Mouse (Mus musculus) ES-E14 (cell line): Measurements from ENCODE around the gene Esrrg. TPM values are rescaled to one million over a fixed set of nuclear protein-coding genes. Genes with fewer than 3 reads are reported as not detected.

ENCODE experiments used
- DNase-seq: peaks from one replicate; pipeline ENCODE4 v3.0.0-alpha.2; 2013; ENCODE audit warnings: low read depth, low spot score
- H3K27ac ChIP-seq: 2 replicates; pipeline ENCODE4 v1.5.1; 2012; ENCODE audit warnings: low read depth, mild to moderate bottlenecking, low read length, moderate library complexity, mixed read lengths; ENCODE audit not compliant: poor library complexity, insufficient read depth, severe bottlenecking
- H3K36me3 ChIP-seq: 2 replicates; pipeline ENCODE4 v1.6.1; 2012; ENCODE audit warnings: mild to moderate bottlenecking, low read length, moderate library complexity, mixed read lengths; ENCODE audit not compliant: control insufficient read depth, poor library complexity, insufficient read depth, severe bottlenecking
- H3K4me1 ChIP-seq, 2 experiments: fragments of 150-350 bp in 1 of 2; sonication (generic) in 1 of 2; 2 replicates each; pipeline ENCODE4 v1.6.1; 2012; ENCODE audit warnings: low read length in 2 of 2, mild to moderate bottlenecking in 1 of 2, mixed read lengths in 1 of 2; ENCODE audit not compliant: control insufficient read depth in 2 of 2, insufficient read depth in 2 of 2, poor library complexity in 1 of 2
- H3K4me3 ChIP-seq, 2 experiments: fragments of 150-350 bp in 1 of 2; sonication (generic) in 1 of 2; 2 replicates each; pipeline ENCODE4 v1.5.1; 2012; ENCODE audit warnings: low read length in 2 of 2, low read depth in 1 of 2, mild to moderate bottlenecking in 1 of 2, mixed read lengths in 1 of 2; ENCODE audit not compliant: insufficient read depth in 1 of 2, poor library complexity in 1 of 2, severe bottlenecking in 1 of 2
- H3K9ac ChIP-seq: 2 replicates; pipeline ENCODE4 v1.6.1; 2012; ENCODE audit warnings: low read depth, mild to moderate bottlenecking, low read length, mixed read lengths; ENCODE audit not compliant: poor library complexity, insufficient read depth, severe bottlenecking
- H3K9me3 ChIP-seq: fragments of 150-350 bp; sonication (generic); 2 replicates; pipeline ENCODE4 v1.6.1; 2012; ENCODE audit warnings: low read depth, mild to moderate bottlenecking, low read length; ENCODE audit not compliant: control insufficient read depth, insufficient read depth
- CHD2 ChIP-seq: IDR thresholded peaks from 2 replicates; pipeline ENCODE4 v1.6.1; 2014; ENCODE audit warnings: mild to moderate bottlenecking, low read depth, low read length, inconsistent platforms
- HCFC1 ChIP-seq: IDR thresholded peaks from 2 replicates; pipeline ENCODE4 v1.6.1; 2012; ENCODE audit warnings: low read length, inconsistent platforms, borderline replicate concordance; ENCODE audit not compliant: insufficient read depth
- MAFK ChIP-seq: IDR thresholded peaks from 2 replicates; pipeline ENCODE4 v1.6.1; 2014; ENCODE audit warnings: mild to moderate bottlenecking, low read depth, low read length, inconsistent platforms; ENCODE audit not compliant: insufficient read depth
- ZC3H11A ChIP-seq: IDR thresholded peaks from 2 replicates; pipeline ENCODE4 v1.6.1; 2012; ENCODE audit warnings: low read depth, mild to moderate bottlenecking, inconsistent platforms, low read length, borderline replicate concordance
- ZNF384 ChIP-seq: IDR thresholded peaks from 2 replicates; pipeline ENCODE4 v1.6.1; 2012; ENCODE audit warnings: low read depth, low read length, inconsistent platforms
- in situ Hi-C, 2 experiments: fragments of 600-800 bp; cut with MboI; formaldehyde crosslinking; loops; one replicate each; pipeline ENCODE4 v1.15.1; 2025; ENCODE audit warnings: low sequenced_read_pairs in 2 of 2, inconsistent platforms in 1 of 2; ENCODE audit not compliant: unreplicated experiment in 2 of 2
- total RNA-seq: library from RNA; depleted of rRNA; stranded (reverse); fragments of 300-350 nt; gene quantifications from 2 replicates; pipeline ENCODE4 v1.2.3, GENCODE M21; 2012

Esrrg gene
- total RNA-seq, 1 experiment: 0.09 TPM

DNA sequence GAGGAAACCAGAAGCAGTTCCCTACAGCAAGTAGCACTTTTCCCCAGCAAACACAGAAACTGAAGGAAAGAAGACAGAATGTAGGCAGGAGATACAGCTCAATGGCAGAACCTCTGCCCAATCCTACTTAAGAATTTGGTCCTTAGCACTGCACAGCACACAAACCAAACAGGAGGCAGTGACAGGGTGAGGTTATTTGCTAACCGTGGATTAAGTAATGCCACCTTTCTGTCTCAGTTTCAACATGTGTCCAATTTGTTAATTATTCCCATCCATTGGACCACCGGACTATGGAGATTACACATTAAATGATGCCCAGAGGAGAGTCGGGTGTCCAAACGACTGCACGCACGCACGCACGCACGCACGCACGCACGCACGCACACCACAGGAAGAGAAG lies 146.9 kb downstream of the Esrrg start:
- H3K9me3 ChIP-seq: no peaks in the 10 kb centered on the region
- in situ Hi-C loops: no loop called here
- no peak for TF ChIP-seq ZNF384
- TF ChIP-seq ZC3H11A: no peak
- no peak for TF ChIP-seq MAFK
- no peak for TF ChIP-seq CHD2
- no peak for TF ChIP-seq HCFC1

DNA sequence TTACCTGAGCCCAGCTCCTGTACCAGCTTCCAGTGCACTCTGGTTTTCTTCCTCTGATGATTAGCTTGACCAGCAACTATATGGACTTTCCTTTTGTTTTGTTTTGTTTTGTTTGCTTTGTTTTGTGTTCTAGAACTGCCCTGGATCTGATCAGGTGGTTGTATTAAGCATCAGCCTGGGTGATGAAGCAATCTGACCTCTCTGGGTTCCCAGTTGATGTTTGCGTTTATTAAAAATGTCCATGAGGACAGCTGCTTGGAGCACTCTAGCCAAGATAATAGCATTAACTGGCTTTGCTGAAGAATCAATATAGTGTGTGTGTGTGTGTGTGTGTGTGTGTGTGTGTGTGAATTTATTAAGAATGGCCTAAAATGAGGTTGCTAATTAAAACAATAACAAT lies 149.4 kb downstream of the Esrrg start:
- no peaks in the 10 kb centered on the region for H3K4me1 ChIP-seq
- no peaks in the 10 kb centered on the region for H3K9me3 ChIP-seq
- in situ Hi-C loops: no loop called here
- H3K36me3 ChIP-seq: no peaks in the 10 kb centered on the region
- DNase-seq: no peak
- H3K27ac ChIP-seq: no peak overlapping the region
- H3K9ac ChIP-seq: no peak overlapping the region
- TF ChIP-seq ZC3H11A: no peak
- no peak for TF ChIP-seq HCFC1
- TF ChIP-seq CHD2: no peak
- no peak for TF ChIP-seq MAFK
- TF ChIP-seq ZNF384: no peak
- H3K4me3 ChIP-seq: no peak overlapping the region

More for the DNA sequence above, 146.9 kb downstream of the Esrrg start:
- Histone ChIP-seq H3K4me3 (no peak overlapping the region), H3K9ac (no peak overlapping the region), H3K27ac (no peak overlapping the region), H3K4me1 (no peaks in the 10 kb centered on the region), H3K36me3 (no peaks in the 10 kb centered on the region)
- no peak for DNase-seq

- H3K4me3 ChIP-seq: no peak overlapping the region
- H3K27ac ChIP-seq: no peak overlapping the region
- no peak for TF ChIP-seq ZNF384
- TF ChIP-seq HCFC1: no peak
- TF ChIP-seq MAFK: no peak
- no peak for TF ChIP-seq ZC3H11A
- no peak for TF ChIP-seq CHD2
- DNase-seq: no peak
- H3K9ac ChIP-seq: no peak overlapping the region
- no peaks in the 10 kb centered on the region for H3K9me3 ChIP-seq
- H3K4me1 ChIP-seq: no peaks in the 10 kb centered on the region
- H3K36me3 ChIP-seq: no peaks in the 10 kb centered on the region
- in situ Hi-C loops: no loop called here
These were observed 150.0 kb downstream of the Esrrg start for GRCm38 (mm10) chr1:187758546-187758945.

DNA sequence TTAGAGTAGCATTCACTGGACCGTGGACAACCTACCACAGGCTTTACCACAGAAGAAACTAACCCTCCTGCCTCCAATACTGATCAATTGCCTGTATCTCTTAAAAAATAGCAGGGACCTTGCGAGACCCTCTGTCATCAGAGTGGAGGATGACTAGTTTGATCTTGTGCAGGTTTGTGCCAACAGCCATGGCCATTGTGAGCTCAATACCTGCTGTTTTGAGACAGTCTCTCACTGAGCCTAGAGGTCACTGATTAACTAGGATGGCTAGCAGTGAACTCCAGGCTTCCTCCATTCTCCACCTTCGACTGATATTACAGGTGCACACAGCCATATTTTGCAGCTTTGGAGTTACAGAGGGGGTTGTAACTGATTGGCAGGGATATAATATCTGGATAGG lies 150.9 kb downstream of the Esrrg start:
- no peak overlapping the region for H3K9ac ChIP-seq
- no peak for DNase-seq
- no peak overlapping the region for H3K27ac ChIP-seq
- no peaks in the 10 kb centered on the region for H3K4me1 ChIP-seq
- no peaks in the 10 kb centered on the region for H3K36me3 ChIP-seq
- no peaks in the 10 kb centered on the region for H3K9me3 ChIP-seq
- no peak for TF ChIP-seq HCFC1
- no peak overlapping the region for H3K4me3 ChIP-seq
- in situ Hi-C loops: no loop called here

GRCm38 (mm10) chr1:187762641-187763450 lies 154.3 kb downstream of the Esrrg start:
- Histone ChIP-seq H3K36me3 (no peaks in the 10 kb centered on the region), H3K4me1 (no peaks in the 10 kb centered on the region), H3K9ac (no peak overlapping the region), H3K27ac (no peak overlapping the region), H3K9me3 (no peaks in the 10 kb centered on the region), H3K4me3 (no peak overlapping the region)
- no peak for DNase-seq
- TF ChIP-seq HCFC1: no peak
- in situ Hi-C loops: no loop called here
